Mouse (Mus musculus) brain, embryonic 14.5 days (tissue): ENCODE measurements around the gene Galnt14.

Experiments
- CTCF ChIP-seq: fragments of 200-500 bp; IDR thresholded peaks from 2 replicates; pipeline ENCODE4 v1.5.1; 2012; ENCODE audit warnings: inconsistent platforms, mild to moderate bottlenecking, moderate library complexity, borderline replicate concordance; ENCODE audit not compliant: insufficient read depth, insufficient read length; ENCODE audit errors: extremely low read depth
- POLR2A ChIP-seq: fragments of 200-500 bp; IDR thresholded peaks from 2 replicates; pipeline ENCODE4 v1.6.1; 2012; ENCODE audit warnings: mild to moderate bottlenecking, inconsistent platforms, borderline replicate concordance; ENCODE audit not compliant: poor library complexity, insufficient read depth, insufficient read length, severe bottlenecking; ENCODE audit errors: extremely low read depth

DNA sequence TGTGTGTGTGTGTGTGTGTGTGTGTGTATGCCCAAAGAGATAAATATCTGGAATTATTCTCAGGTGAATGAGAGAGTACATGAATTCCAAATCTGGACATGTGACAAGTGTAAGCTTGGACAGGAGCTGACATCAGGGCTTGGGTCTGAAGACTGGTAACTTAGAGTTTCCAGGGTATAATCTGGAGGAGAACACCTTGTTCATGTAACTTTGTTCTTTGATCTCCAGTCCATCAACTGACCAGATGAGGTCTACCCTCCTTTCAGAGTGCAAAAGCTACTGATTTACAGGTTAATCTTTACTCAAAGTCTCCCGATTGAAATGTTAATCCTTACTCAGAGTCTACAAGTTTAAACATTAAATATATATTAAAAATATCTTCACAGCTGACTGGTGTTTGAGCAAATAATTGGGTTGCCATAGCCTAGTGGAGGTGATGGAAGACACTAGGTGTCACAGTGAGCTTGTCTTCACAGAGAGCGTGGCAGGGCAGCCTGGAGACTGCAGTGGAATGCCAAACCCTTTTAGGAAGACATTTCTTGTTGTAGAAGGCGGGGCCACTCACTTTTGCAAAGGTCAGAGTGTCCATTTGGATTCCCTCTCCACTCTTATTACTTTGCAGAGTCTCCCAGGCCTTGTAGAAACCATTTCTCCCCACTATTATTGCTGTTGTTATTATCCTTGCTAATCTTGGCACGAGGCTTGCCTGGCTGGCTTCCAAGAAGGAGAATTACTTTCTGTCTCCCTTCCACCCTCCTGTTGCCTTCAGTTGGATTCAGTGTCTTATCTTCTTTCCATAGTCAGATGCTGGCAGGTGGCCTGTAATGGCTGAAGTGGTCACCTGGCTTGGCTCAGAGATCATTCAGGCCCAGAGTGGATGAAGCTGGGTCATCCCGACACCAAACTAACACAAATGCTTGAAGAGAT is 107.4 kb downstream of the Galnt14 start:
- TF ChIP-seq CTCF (no peak), POLR2A (no peak)
